Mouse (Mus musculus): Measurements from ENCODE around the gene Ldlr. TPM values are rescaled to one million over a fixed set of nuclear protein-coding genes. Genes with fewer than 3 reads are reported as not detected.

The Ldlr gene
- polyA plus RNA-seq (2014; fragmentation: Nextera tagmentation; extraction: Ambion mirVana): 7.3 and 10.8 TPM in 2 replicates

- peaks cover 16 to 33% of the 10 kb centered on the region in 2 experiments for H3K4me1 ChIP-seq (ENCODE audit: control insufficient read depth in 2 of 2, insufficient read depth in 2 of 2, low read length in 2 of 2)
- 0 out of 2 replicates have a peak, but pooled peaks cover 3% of the 10 kb centered on the region for H3K36me3 ChIP-seq (ENCODE audit: control insufficient read depth, insufficient read depth, low read length)
- peak within 1 kb of the TSS; percentile 71 to 80 for H3K4me3 ChIP-seq (ENCODE audit: control insufficient read depth in 1 of 2, insufficient read depth in 1 of 2, low read depth in 1 of 2, low read length in 2 of 2)
- H3K27ac ChIP-seq (replicated peaks in 1 of 2; ENCODE audit: control insufficient read depth in 1 of 2, insufficient read depth in 1 of 2, low read depth in 2 of 2, low read length in 2 of 2): peak within 1 kb of the TSS; percentile 91 to 94
- H3K9ac ChIP-seq (ENCODE audit: low read length): peak within 1 kb of the TSS; percentile 81
- ATAC-seq (ENCODE audit: insufficient number of reproducible peaks, insufficient read depth, low FRiP score, low read depth): peak; percentile 73
- no peaks in the 10 kb centered on the region for H3K27me3 ChIP-seq (ENCODE audit: control insufficient read depth, insufficient read depth, low read length)
- H3K9me3 ChIP-seq (ENCODE audit: control insufficient read depth, low read length): no peaks in the 10 kb centered on the region
- under 1% methylated on average over 47 of the region's 47 CpGs for WGBS
- peak within 1 kb of the TSS; percentile 93 for H3K4me2 ChIP-seq (ENCODE audit: low read length)
Measured at GRCm38 (mm10) chr9:21723377-21724146, at the start of gene Ldlr. Gene Ldlr (plus strand): TSS chr9:21723483.

GRCm38 (mm10) chr9:21677706-21678105 lies 45.6 kb upstream of the Ldlr start:
- no peaks in the 10 kb centered on the region for H3K4me1 ChIP-seq (ENCODE audit: control insufficient read depth in 2 of 2, insufficient read depth in 2 of 2, low read length in 2 of 2)
- no peaks in the 10 kb centered on the region for H3K9me3 ChIP-seq (ENCODE audit: control insufficient read depth, low read length)
- WGBS: 93% methylated on average over 17 of the region's 17 CpGs

GRCm38 (mm10) chr9:21680448-21680847 lies 42.8 kb upstream of the Ldlr start:
- H3K9ac ChIP-seq (ENCODE audit: low read length): no peak overlapping the region
- H3K4me1 ChIP-seq (ENCODE audit: control insufficient read depth in 2 of 2, insufficient read depth in 2 of 2, low read length in 2 of 2): no peaks in the 10 kb centered on the region
- H3K9me3 ChIP-seq (ENCODE audit: control insufficient read depth, low read length): no peaks in the 10 kb centered on the region
- 89% methylated on average over 4 of the region's 4 CpGs for WGBS
- no peak overlapping the region for H3K27ac ChIP-seq (replicated peaks in 1 of 2; ENCODE audit: control insufficient read depth in 1 of 2, insufficient read depth in 1 of 2, low read depth in 2 of 2, low read length in 2 of 2)
- H3K4me2 ChIP-seq (ENCODE audit: low read length): no peak overlapping the region
- ATAC-seq (ENCODE audit: insufficient number of reproducible peaks, insufficient read depth, low FRiP score, low read depth): no peak
- no peaks in the 10 kb centered on the region for H3K27me3 ChIP-seq (ENCODE audit: control insufficient read depth, insufficient read depth, low read length)
- no peak overlapping the region for H3K4me3 ChIP-seq (ENCODE audit: control insufficient read depth in 1 of 2, insufficient read depth in 1 of 2, low read depth in 1 of 2, low read length in 2 of 2)
- peaks cover 92% of the 10 kb centered on the region for H3K36me3 ChIP-seq (ENCODE audit: control insufficient read depth, insufficient read depth, low read length)

More at GRCm38 (mm10) chr9:21677706-21678105, 45.6 kb upstream of the Ldlr start:
- no peak overlapping the region for H3K4me3 ChIP-seq (ENCODE audit: control insufficient read depth in 1 of 2, insufficient read depth in 1 of 2, low read depth in 1 of 2, low read length in 2 of 2)
- peaks cover 92% of the 10 kb centered on the region for H3K36me3 ChIP-seq (ENCODE audit: control insufficient read depth, insufficient read depth, low read length)
- no peak overlapping the region for H3K4me2 ChIP-seq (ENCODE audit: low read length)
- H3K27me3 ChIP-seq (ENCODE audit: control insufficient read depth, insufficient read depth, low read length): no peaks in the 10 kb centered on the region
- H3K9ac ChIP-seq (ENCODE audit: low read length): no peak overlapping the region
- ATAC-seq (ENCODE audit: insufficient number of reproducible peaks, insufficient read depth, low FRiP score, low read depth): no peak
- H3K27ac ChIP-seq (replicated peaks in 1 of 2; ENCODE audit: control insufficient read depth in 1 of 2, insufficient read depth in 1 of 2, low read depth in 2 of 2, low read length in 2 of 2): no peak overlapping the region

GRCm38 (mm10) chr9:21682827-21683226 lies 40.5 kb upstream of the Ldlr start:
- ATAC-seq (ENCODE audit: insufficient number of reproducible peaks, insufficient read depth, low FRiP score, low read depth): no peak
- no peak overlapping the region for H3K4me3 ChIP-seq (ENCODE audit: control insufficient read depth in 1 of 2, insufficient read depth in 1 of 2, low read depth in 1 of 2, low read length in 2 of 2)
- peaks cover 92% of the 10 kb centered on the region for H3K36me3 ChIP-seq (ENCODE audit: control insufficient read depth, insufficient read depth, low read length)
- H3K9me3 ChIP-seq (ENCODE audit: control insufficient read depth, low read length): no peaks in the 10 kb centered on the region
- H3K27me3 ChIP-seq (ENCODE audit: control insufficient read depth, insufficient read depth, low read length): no peaks in the 10 kb centered on the region
- H3K4me1 ChIP-seq (ENCODE audit: control insufficient read depth in 2 of 2, insufficient read depth in 2 of 2, low read length in 2 of 2): peaks cover 0 to under 1% of the 10 kb centered on the region in 2 experiments; a peak in 1 of 4 replicates
- WGBS: 89% methylated on average over 4 of the region's 4 CpGs
- no peak overlapping the region for H3K27ac ChIP-seq (replicated peaks in 1 of 2; ENCODE audit: control insufficient read depth in 1 of 2, insufficient read depth in 1 of 2, low read depth in 2 of 2, low read length in 2 of 2)
- no peak overlapping the region for H3K9ac ChIP-seq (ENCODE audit: low read length)
- no peak overlapping the region for H3K4me2 ChIP-seq (ENCODE audit: low read length)

- H3K27ac ChIP-seq (replicated peaks in 1 of 2; ENCODE audit: control insufficient read depth in 1 of 2, insufficient read depth in 1 of 2, low read depth in 2 of 2, low read length in 2 of 2): no peak overlapping the region
- peaks cover 2 to 10% of the 10 kb centered on the region in 2 experiments; a peak in 3 of 4 replicates for H3K4me1 ChIP-seq (ENCODE audit: control insufficient read depth in 2 of 2, insufficient read depth in 2 of 2, low read length in 2 of 2)
- no peak overlapping the region for H3K4me3 ChIP-seq (ENCODE audit: control insufficient read depth in 1 of 2, insufficient read depth in 1 of 2, low read depth in 1 of 2, low read length in 2 of 2)
- H3K27me3 ChIP-seq (ENCODE audit: control insufficient read depth, insufficient read depth, low read length): no peaks in the 10 kb centered on the region
- H3K9me3 ChIP-seq (ENCODE audit: control insufficient read depth, low read length): no peaks in the 10 kb centered on the region
- no peak for ATAC-seq (ENCODE audit: insufficient number of reproducible peaks, insufficient read depth, low FRiP score, low read depth)
- H3K36me3 ChIP-seq (ENCODE audit: control insufficient read depth, insufficient read depth, low read length): peaks cover 92% of the 10 kb centered on the region
- no peak overlapping the region for H3K9ac ChIP-seq (ENCODE audit: low read length)
- WGBS: 86% methylated on average over 3 of the region's 3 CpGs
- no peak overlapping the region for H3K4me2 ChIP-seq (ENCODE audit: low read length)
Measured at GRCm38 (mm10) chr9:21683897-21684296, 39.4 kb upstream of the Ldlr start.

GRCm38 (mm10) chr9:21688554-21688953 lies 34.7 kb upstream of the Ldlr start:
- peaks cover 6 to 17% of the 10 kb centered on the region in 2 experiments for H3K4me1 ChIP-seq (ENCODE audit: control insufficient read depth in 2 of 2, insufficient read depth in 2 of 2, low read length in 2 of 2)
- H3K36me3 ChIP-seq (ENCODE audit: control insufficient read depth, insufficient read depth, low read length): peaks cover 92% of the 10 kb centered on the region
- H3K27ac ChIP-seq (replicated peaks in 1 of 2; ENCODE audit: control insufficient read depth in 1 of 2, insufficient read depth in 1 of 2, low read depth in 2 of 2, low read length in 2 of 2): peak overlapping the region in 1 of 2 experiments; percentile 64; a peak in 2 of 4 replicates
- H3K4me3 ChIP-seq (ENCODE audit: control insufficient read depth in 1 of 2, insufficient read depth in 1 of 2, low read depth in 1 of 2, low read length in 2 of 2): no peak overlapping the region
- no peaks in the 10 kb centered on the region for H3K9me3 ChIP-seq (ENCODE audit: control insufficient read depth, low read length)
- no peak overlapping the region for H3K9ac ChIP-seq (ENCODE audit: low read length)
- no peaks in the 10 kb centered on the region for H3K27me3 ChIP-seq (ENCODE audit: control insufficient read depth, insufficient read depth, low read length)
- H3K4me2 ChIP-seq (ENCODE audit: low read length): no peak overlapping the region
- WGBS: 37% methylated on average over 7 of the region's 7 CpGs
- no peak for ATAC-seq (ENCODE audit: insufficient number of reproducible peaks, insufficient read depth, low FRiP score, low read depth)

GRCm38 (mm10) chr9:21690031-21690430 lies 33.3 kb upstream of the Ldlr start:
- no peaks in the 10 kb centered on the region for H3K27me3 ChIP-seq (ENCODE audit: control insufficient read depth, insufficient read depth, low read length)
- H3K36me3 ChIP-seq (ENCODE audit: control insufficient read depth, insufficient read depth, low read length): peaks cover 91% of the 10 kb centered on the region
- WGBS: 74% methylated on average over 3 of the region's 3 CpGs

More at GRCm38 (mm10) chr9:21690031-21690430, 33.3 kb upstream of the Ldlr start:
- Histone ChIP-seq H3K9ac (ENCODE audit: low read length) (no peak overlapping the region), H3K27ac (replicated peaks in 1 of 2; ENCODE audit: control insufficient read depth in 1 of 2, insufficient read depth in 1 of 2, low read depth in 2 of 2, low read length in 2 of 2) (peak overlapping the region in 1 of 2 experiments; percentile 55; a peak in 2 of 4 replicates), H3K9me3 (ENCODE audit: control insufficient read depth, low read length) (no peaks in the 10 kb centered on the region), H3K4me1 (ENCODE audit: control insufficient read depth in 2 of 2, insufficient read depth in 2 of 2, low read length in 2 of 2) (peaks cover 6 to 17% of the 10 kb centered on the region in 2 experiments), H3K4me3 (ENCODE audit: control insufficient read depth in 1 of 2, insufficient read depth in 1 of 2, low read depth in 1 of 2, low read length in 2 of 2) (no peak overlapping the region), H3K4me2 (ENCODE audit: low read length) (no peak overlapping the region)
- no peak for ATAC-seq (ENCODE audit: insufficient number of reproducible peaks, insufficient read depth, low FRiP score, low read depth)
